Mouse (Mus musculus) heart, postnatal 0 days (tissue): ENCODE results near the gene Pde4d. TPM values are rescaled to one million over a fixed set of nuclear protein-coding genes. Genes with fewer than 3 reads are reported as not detected.

Source experiments
- ATAC-seq: fragments of 200-750 bp; cut with Nextera tagmentation; 2 replicates; pipeline ENCODE4 v1.8.0; 2017; ENCODE audit warnings: low read depth, moderate number of reproducible peaks, moderate library complexity; ENCODE audit not compliant: insufficient read depth
- DNase-seq: peaks from one replicate; pipeline ENCODE4 v3.0.0-alpha.2; 2016; ENCODE audit warnings: low spot score
- H3K27ac ChIP-seq: fragments of 300-500 bp; sonication (generic); 2 replicates; pipeline ENCODE4 v1.5.1; 2014; ENCODE audit warnings: low read depth, mild to moderate bottlenecking
- H3K27me3 ChIP-seq: fragments of 300-500 bp; sonication (generic); 2 replicates; pipeline ENCODE4 v1.6.1; 2014; ENCODE audit warnings: low read length, mixed read lengths; ENCODE audit not compliant: control insufficient read depth, insufficient read depth
- H3K36me3 ChIP-seq: fragments of 300-500 bp; sonication (generic); replicated peaks from 2 replicates; pipeline ENCODE4 v1.6.1; 2014; ENCODE audit warnings: low read length, mixed read lengths; ENCODE audit not compliant: control insufficient read depth, insufficient read depth
- H3K4me1 ChIP-seq: fragments of 300-500 bp; sonication (generic); 2 replicates; pipeline ENCODE4 v1.6.1; 2014; ENCODE audit warnings: antibody characterized with exemption; ENCODE audit not compliant: control insufficient read depth, insufficient read depth
- H3K4me2 ChIP-seq: fragments of 300-500 bp; sonication (generic); 2 replicates; pipeline ENCODE4 v1.6.1; 2014; ENCODE audit warnings: low read depth, mild to moderate bottlenecking, low read length, moderate library complexity
- H3K4me3 ChIP-seq: fragments of 300-500 bp; sonication (generic); 2 replicates; pipeline ENCODE4 v1.5.1; 2014; ENCODE audit warnings: low read depth, low read length
- H3K9ac ChIP-seq: fragments of 300-500 bp; sonication (generic); replicated peaks from 2 replicates; pipeline ENCODE4 v1.6.1; 2014; ENCODE audit warnings: low read depth, low read length, mixed read lengths
- H3K9me3 ChIP-seq: fragments of 300-500 bp; sonication (generic); replicated peaks from 2 replicates; pipeline ENCODE4 v1.6.1; 2016; ENCODE audit warnings: low read length; ENCODE audit not compliant: control insufficient read depth
- CTCF ChIP-seq: IDR thresholded peaks from 2 replicates; pipeline ENCODE4 v1.5.1; 2016; ENCODE audit warnings: antibody characterized with exemption, control low read depth, low read depth
- EP300 ChIP-seq: IDR thresholded peaks from 2 replicates; pipeline ENCODE4 v1.6.1; 2016; ENCODE audit warnings: antibody characterized with exemption, low read depth
- WGBS: fragments of 180-500 bp; shearing (Covaris S2); extraction: QIAGEN DNeasy Blood & Tissue Kit; methylation state at CpG from one replicate; pipeline ENCODE4 v1.1.7; 2014; 5-methylcytosine and 5-hydroxymethylcytosine counted together
- polyA plus RNA-seq: library from polyadenylated mRNA; unstranded; fragments of >200 nt; fragmentation: Nextera tagmentation; extraction: Ambion mirVana; gene quantifications from 2 replicates; pipeline ENCODE4 v1.2.1, GENCODE M21; 2015
- total RNA-seq: library from RNA; depleted of rRNA; stranded (reverse); fragments of >200 nt; gene quantifications from 2 replicates; pipeline ENCODE4 v1.2.3, GENCODE M21; 2014; ENCODE audit warnings: low replicate concordance

The Pde4d gene
- total and polyA plus RNA-seq, 2 experiments from 2014 or later: 21.9 to 58.0 TPM

- 91% methylated on average over 1 of the region's 1 CpGs for WGBS
- ATAC-seq (no peak), DNase-seq (no peak)
- TF ChIP-seq EP300 (no peak), CTCF (no peak)
- H3K4me1 ChIP-seq: no peaks in the 10 kb centered on the region
- no peaks in the 10 kb centered on the region for H3K36me3 ChIP-seq
- no peaks in the 10 kb centered on the region for H3K27me3 ChIP-seq
- no peak overlapping the region for H3K27ac ChIP-seq
- H3K9ac ChIP-seq: no peak overlapping the region
- no peak overlapping the region for H3K4me2 ChIP-seq
- no peak overlapping the region for H3K4me3 ChIP-seq
- no peaks in the 10 kb centered on the region for H3K9me3 ChIP-seq
Measured at GRCm38 (mm10) chr13:108952911-108953310, 503.2 kb downstream of the Pde4d start.

GRCm38 (mm10) chr13:108956059-108956458 lies 506.3 kb downstream of the Pde4d start:
- DNase-seq (no peak), ATAC-seq (no peak)
- no peak overlapping the region for H3K4me2 ChIP-seq
- H3K27me3 ChIP-seq: no peaks in the 10 kb centered on the region
- no peaks in the 10 kb centered on the region for H3K9me3 ChIP-seq
- H3K4me1 ChIP-seq: no peaks in the 10 kb centered on the region
- H3K27ac ChIP-seq: no peak overlapping the region
- no peaks in the 10 kb centered on the region for H3K36me3 ChIP-seq
- WGBS: 73% methylated on average over 4 of the region's 4 CpGs
- no peak overlapping the region for H3K9ac ChIP-seq
- H3K4me3 ChIP-seq: no peak overlapping the region
- no peak for TF ChIP-seq CTCF
- TF ChIP-seq EP300: no peak

GRCm38 (mm10) chr13:108964056-108964455 lies 514.3 kb downstream of the Pde4d start:
- H3K4me3 ChIP-seq: no peak overlapping the region
- 65% methylated on average over 2 of the region's 2 CpGs for WGBS

GRCm38 (mm10) chr13:108981144-108981543 lies 531.4 kb downstream of the Pde4d start:
- Histone ChIP-seq H3K27me3 (no peaks in the 10 kb centered on the region), H3K4me2 (no peak overlapping the region), H3K9me3 (no peaks in the 10 kb centered on the region), H3K9ac (no peak overlapping the region), H3K27ac (no peak overlapping the region), H3K4me1 (no peaks in the 10 kb centered on the region), H3K4me3 (no peak overlapping the region), H3K36me3 (no peaks in the 10 kb centered on the region)
- DNase-seq: no peak
- no peak for TF ChIP-seq EP300
- no peak for ATAC-seq
- 94% methylated on average over 1 of the region's 1 CpGs for WGBS

More at GRCm38 (mm10) chr13:108964056-108964455, 514.3 kb downstream of the Pde4d start:
- H3K27me3 ChIP-seq: no peaks in the 10 kb centered on the region
- DNase-seq (no peak), ATAC-seq (no peak)
- no peak overlapping the region for H3K4me2 ChIP-seq
- no peaks in the 10 kb centered on the region for H3K4me1 ChIP-seq
- H3K27ac ChIP-seq: no peak overlapping the region
- H3K36me3 ChIP-seq: no peaks in the 10 kb centered on the region
- TF ChIP-seq EP300: no peak
- no peak for TF ChIP-seq CTCF
- no peak overlapping the region for H3K9ac ChIP-seq
- no peaks in the 10 kb centered on the region for H3K9me3 ChIP-seq

GRCm38 (mm10) chr13:108998739-108999138 lies 549.0 kb downstream of the Pde4d start:
- H3K36me3 ChIP-seq: no peaks in the 10 kb centered on the region

GRCm38 (mm10) chr13:109024703-109025102 lies 575.0 kb downstream of the Pde4d start:
- no peak for ATAC-seq
- 45% methylated on average over 1 of the region's 1 CpGs for WGBS
- TF ChIP-seq EP300 (no peak), CTCF (no peak)

More at GRCm38 (mm10) chr13:108998739-108999138, 549.0 kb downstream of the Pde4d start:
- H3K4me2 ChIP-seq: no peak overlapping the region
- no peaks in the 10 kb centered on the region for H3K4me1 ChIP-seq
- no peak overlapping the region for H3K9ac ChIP-seq
- no peaks in the 10 kb centered on the region for H3K9me3 ChIP-seq
- H3K27me3 ChIP-seq: no peaks in the 10 kb centered on the region
- DNase-seq (no peak), ATAC-seq (no peak)
- TF ChIP-seq EP300 (no peak), CTCF (no peak)
- WGBS: 76% methylated on average over 2 of the region's 2 CpGs
- no peak overlapping the region for H3K4me3 ChIP-seq
- no peak overlapping the region for H3K27ac ChIP-seq

More at GRCm38 (mm10) chr13:109024703-109025102, 575.0 kb downstream of the Pde4d start:
- Histone ChIP-seq H3K27me3 (no peaks in the 10 kb centered on the region), H3K36me3 (no peaks in the 10 kb centered on the region), H3K9ac (no peak overlapping the region), H3K9me3 (no peaks in the 10 kb centered on the region), H3K27ac (no peak overlapping the region), H3K4me3 (no peak overlapping the region), H3K4me2 (no peak overlapping the region), H3K4me1 (no peaks in the 10 kb centered on the region)
- DNase-seq: no peak
